Mouse (Mus musculus) bone marrow, adult 2 months (tissue): Measurements from ENCODE around the gene Panx1.

Experiments
- CTCF ChIP-seq: fragments of 200-500 bp; IDR thresholded peaks from 2 replicates; pipeline ENCODE4 v1.5.1; 2011; ENCODE audit warnings: low read length, control low read depth; ENCODE audit not compliant: control insufficient read depth, insufficient read depth
- POLR2A ChIP-seq: fragments of 200-500 bp; IDR thresholded peaks from 2 replicates; pipeline ENCODE4 v1.6.1; 2011; ENCODE audit warnings: low read depth, mild to moderate bottlenecking, control low read depth, low read length, borderline replicate concordance; ENCODE audit not compliant: control insufficient read depth

GRCm38 (mm10) chr9:15032797-15033196 is 12.5 kb downstream of the Panx1 start:
- TF ChIP-seq CTCF = no peak
- TF ChIP-seq POLR2A = no peak
